Mouse (Mus musculus): ENCODE results near the gene Chd8. TPM values are rescaled to one million over a fixed set of nuclear protein-coding genes. Genes with fewer than 3 reads are reported as not detected.

Chd8 gene
- total RNA-seq, 2 experiments from 2014 or later: 111 to 126 TPM

Other genes with a start within 250 kb of the Chd8 start
- gene Tmem253, start 242.1 kb downstream of the Chd8 start, total RNA-seq (2021): not detected
- 10 to 100 TPM; 30.2 to 32.4 TPM for gene Zfp219, start 237.0 kb downstream of the Chd8 start, total RNA-seq (2021)
- gene Olfr221, start 215.3 kb downstream of the Chd8 start, total RNA-seq (2021): not detected
- 100 to 1,000 TPM; 188 to 191 TPM for gene Hnrnpc, start 153.8 kb downstream of the Chd8 start, total RNA-seq (2021)
- 1 to 10 TPM; 3.7 to 3.8 TPM for gene Rpgrip1, start 147.1 kb downstream of the Chd8 start, total RNA-seq (2021)
- 10 to 100 TPM; 48.3 to 53.1 TPM for gene Supt16, start 60.4 kb downstream of the Chd8 start, total RNA-seq (2021)
- gene Tox4, start 21.4 kb upstream of the Chd8 start, total RNA-seq (2021): 10 to 100 TPM; 55.1 to 56.7 TPM
- 10 to 100 TPM; 36.9 to 37.7 TPM for gene Rab2b, start 21.8 kb upstream of the Chd8 start, total RNA-seq (2021)
- 10 to 100 TPM; 32.4 to 38.6 TPM for gene Mettl3, start 47.3 kb upstream of the Chd8 start, total RNA-seq (2021)
- 10 to 100 TPM; 39.6 to 39.9 TPM for gene Sall2, start 71.0 kb upstream of the Chd8 start, total RNA-seq (2021)
- not detected for gene Olfr1513, start 98.6 kb upstream of the Chd8 start, total RNA-seq (2021)
- gene Olfr1512, start 121.4 kb upstream of the Chd8 start, total RNA-seq (2021): not detected
- not detected for gene Olfr1511, start 139.6 kb upstream of the Chd8 start, total RNA-seq (2021)
- not detected for gene Olfr1510, start 156.6 kb upstream of the Chd8 start, total RNA-seq (2021)
- not detected for gene Olfr1509, start 185.2 kb upstream of the Chd8 start, total RNA-seq (2021)
- not detected for gene Olfr1508, start 209.7 kb upstream of the Chd8 start, total RNA-seq (2021)
- not detected for gene Olfr1507, start 238.0 kb upstream of the Chd8 start, total RNA-seq (2021)

Measured in left cerebral cortex, postnatal 10 days (tissue).